Mouse (Mus musculus) intestine, embryonic 14.5 days (tissue): Measurements from ENCODE around the gene Bcl11b. TPM values are rescaled to one million over a fixed set of nuclear protein-coding genes. Genes with fewer than 3 reads are reported as not detected.

Source experiments
- ATAC-seq: fragments of 200-750 bp; cut with Nextera tagmentation; replicated peaks from 2 replicates; pipeline ENCODE4 v1.8.0; 2017; ENCODE audit warnings: low read depth, moderate number of reproducible peaks, moderate TSS enrichment, moderate library complexity; ENCODE audit not compliant: low FRiP score, low TSS enrichment
- DNase-seq: peaks from one replicate; pipeline ENCODE4 v3.0.0-alpha.2; 2018; ENCODE audit warnings: low spot score
- H3K27ac ChIP-seq: fragments of 300-500 bp; sonication (generic); 2 replicates; pipeline ENCODE4 v1.5.1; 2014; ENCODE audit warnings: low read depth, mild to moderate bottlenecking, control low read depth
- H3K27me3 ChIP-seq: fragments of 300-500 bp; sonication (generic); replicated peaks from 2 replicates; pipeline ENCODE4 v1.6.1; 2014; ENCODE audit warnings: low read length, control low read depth; ENCODE audit not compliant: control insufficient read depth, insufficient read depth
- H3K36me3 ChIP-seq: fragments of 300-500 bp; sonication (generic); 2 replicates; pipeline ENCODE4 v1.6.1; 2014; ENCODE audit warnings: low read length, control low read depth; ENCODE audit not compliant: control insufficient read depth, insufficient read depth
- H3K4me1 ChIP-seq: fragments of 300-500 bp; sonication (generic); replicated peaks from 2 replicates; pipeline ENCODE4 v1.6.1; 2014; ENCODE audit warnings: low read length, control low read depth, mixed read lengths; ENCODE audit not compliant: control insufficient read depth, insufficient read depth
- H3K4me2 ChIP-seq: fragments of 300-500 bp; sonication (generic); 2 replicates; pipeline ENCODE4 v1.6.1; 2014; ENCODE audit warnings: low read length
- H3K4me3 ChIP-seq: fragments of 300-500 bp; sonication (generic); 2 replicates; pipeline ENCODE4 v1.5.1; 2014; ENCODE audit warnings: low read depth, low read length, control low read depth, mixed read lengths
- H3K9ac ChIP-seq: fragments of 300-500 bp; sonication (generic); 2 replicates; pipeline ENCODE4 v1.6.1; 2014; ENCODE audit warnings: mild to moderate bottlenecking, low read length
- H3K9me3 ChIP-seq: fragments of 300-500 bp; sonication (generic); 2 replicates; pipeline ENCODE4 v1.6.1; 2016; ENCODE audit warnings: low read length, control low read depth; ENCODE audit not compliant: control insufficient read depth
- WGBS: fragments of 180-500 bp; shearing (Covaris S2); extraction: QIAGEN DNeasy Blood & Tissue Kit; methylation state at CpG from one replicate; pipeline ENCODE4 v1.1.7; 2014; 5-methylcytosine and 5-hydroxymethylcytosine counted together
- polyA plus RNA-seq: library from polyadenylated mRNA; unstranded; fragments of >200 nt; fragmentation: Nextera tagmentation; extraction: Ambion mirVana; gene quantifications from 2 replicates; pipeline ENCODE4 v1.2.1, GENCODE M21; 2014

The Bcl11b gene
- polyA plus RNA-seq, 1 experiment from 2014 or later, result 8.8 TPM

- ATAC-seq, result no peak
- peaks cover 11% of the 10 kb centered on the region; the same call in 1 of the 2 replicates for H3K4me1 ChIP-seq
- WGBS, result 55% methylated on average over 6 of the region's 6 CpGs
- H3K4me2 ChIP-seq, result no peak overlapping the region
- no peaks in the 10 kb centered on the region for H3K36me3 ChIP-seq
- H3K9ac ChIP-seq, result no peak overlapping the region
- no peak for DNase-seq
- H3K9me3 ChIP-seq, result no peaks in the 10 kb centered on the region
- no peaks in the 10 kb centered on the region for H3K27me3 ChIP-seq
- no peak overlapping the region for H3K27ac ChIP-seq
- H3K4me3 ChIP-seq, result no peak overlapping the region
Observed at GRCm38 (mm10) chr12:107884330-107885065, 118.9 kb downstream of the Bcl11b start.

- H3K27ac ChIP-seq, result no peak overlapping the region
- H3K9me3 ChIP-seq, result 0 out of 2 replicates have a peak, but pooled peaks cover under 1% of the 10 kb centered on the region
- no peaks in the 10 kb centered on the region for H3K4me1 ChIP-seq
- WGBS, result 79% methylated on average over 9 of the region's 9 CpGs
- ATAC-seq (no peak), DNase-seq (no peak)
- H3K9ac ChIP-seq, result no peak overlapping the region
- no peak overlapping the region for H3K4me3 ChIP-seq
- H3K36me3 ChIP-seq, result no peaks in the 10 kb centered on the region
- no peaks in the 10 kb centered on the region for H3K27me3 ChIP-seq
- no peak overlapping the region for H3K4me2 ChIP-seq
Observed at GRCm38 (mm10) chr12:107881726-107882125, 121.7 kb downstream of the Bcl11b start.

- Histone ChIP-seq H3K27ac (no peak overlapping the region), H3K27me3 (no peaks in the 10 kb centered on the region), H3K9me3 (0 out of 2 replicates have a peak, but pooled peaks cover 2% of the 10 kb centered on the region), H3K4me1 (no peaks in the 10 kb centered on the region), H3K4me3 (no peak overlapping the region), H3K36me3 (no peaks in the 10 kb centered on the region), H3K9ac (no peak overlapping the region), H3K4me2 (no peak overlapping the region)
- no peak for ATAC-seq
- WGBS, result 66% methylated on average over 13 of the region's 13 CpGs
- no peak for DNase-seq
Observed at GRCm38 (mm10) chr12:107880748-107881147, 122.7 kb downstream of the Bcl11b start.

GRCm38 (mm10) chr12:107879114-107879777, 124.2 kb downstream of the Bcl11b start:
- H3K4me2 ChIP-seq, result no peak overlapping the region
- ATAC-seq, result no peak
- H3K9me3 ChIP-seq, result 0 out of 2 replicates have a peak, but pooled peaks cover 2% of the 10 kb centered on the region
- H3K27me3 ChIP-seq, result no peaks in the 10 kb centered on the region
- no peaks in the 10 kb centered on the region for H3K4me1 ChIP-seq
- H3K36me3 ChIP-seq, result no peaks in the 10 kb centered on the region
- no peak overlapping the region for H3K4me3 ChIP-seq
- H3K9ac ChIP-seq, result no peak overlapping the region
- DNase-seq, result no peak
- no peak overlapping the region for H3K27ac ChIP-seq
- WGBS, result 84% methylated on average over 16 of the region's 16 CpGs

GRCm38 (mm10) chr12:107876237-107876636, 127.2 kb downstream of the Bcl11b start:
- H3K27me3 ChIP-seq, result no peaks in the 10 kb centered on the region
- H3K4me2 ChIP-seq, result no peak overlapping the region
- H3K9me3 ChIP-seq, result 0 out of 2 replicates have a peak, but pooled peaks cover 2% of the 10 kb centered on the region
- ATAC-seq, result no peak
- no peak overlapping the region for H3K27ac ChIP-seq
- H3K4me3 ChIP-seq, result no peak overlapping the region
- H3K9ac ChIP-seq, result no peak overlapping the region
- no peaks in the 10 kb centered on the region for H3K36me3 ChIP-seq
- H3K4me1 ChIP-seq, result no peaks in the 10 kb centered on the region
- 62% methylated on average over 9 of the region's 9 CpGs for WGBS
- DNase-seq, result no peak

GRCm38 (mm10) chr12:107874467-107875142, 128.8 kb downstream of the Bcl11b start:
- Histone ChIP-seq H3K36me3 (no peaks in the 10 kb centered on the region), H3K27me3 (no peaks in the 10 kb centered on the region), H3K4me3 (no peak overlapping the region), H3K9me3 (0 out of 2 replicates have a peak, but pooled peaks cover 2% of the 10 kb centered on the region), H3K4me2 (no peak overlapping the region), H3K9ac (no peak overlapping the region), H3K4me1 (no peaks in the 10 kb centered on the region), H3K27ac (no peak overlapping the region)
- ATAC-seq (no peak), DNase-seq (no peak)
- 91% methylated on average over 27 of the region's 27 CpGs for WGBS

- no peaks in the 10 kb centered on the region for H3K9me3 ChIP-seq
- no peaks in the 10 kb centered on the region for H3K4me1 ChIP-seq
- WGBS, result 82% methylated on average over 20 of the region's 20 CpGs
- DNase-seq, result no peak
- H3K36me3 ChIP-seq, result no peaks in the 10 kb centered on the region
- H3K9ac ChIP-seq, result no peak overlapping the region
- H3K27ac ChIP-seq, result no peak overlapping the region
- ATAC-seq, result no peak
- no peak overlapping the region for H3K4me3 ChIP-seq
- H3K4me2 ChIP-seq, result no peak overlapping the region
- H3K27me3 ChIP-seq, result no peaks in the 10 kb centered on the region
Observed at GRCm38 (mm10) chr12:107869526-107870050, 133.8 kb downstream of the Bcl11b start.

GRCm38 (mm10) chr12:107868291-107868690, 135.1 kb downstream of the Bcl11b start:
- H3K9me3 ChIP-seq, result no peaks in the 10 kb centered on the region

More at GRCm38 (mm10) chr12:107868291-107868690, 135.1 kb downstream of the Bcl11b start:
- Histone ChIP-seq H3K4me1 (no peaks in the 10 kb centered on the region), H3K36me3 (no peaks in the 10 kb centered on the region), H3K27me3 (no peaks in the 10 kb centered on the region), H3K9ac (no peak overlapping the region), H3K27ac (no peak overlapping the region), H3K4me3 (no peak overlapping the region), H3K4me2 (no peak overlapping the region)
- 95% methylated on average over 2 of the region's 2 CpGs for WGBS
- ATAC-seq (no peak), DNase-seq (no peak)
